Mouse (Mus musculus): ENCODE results near the gene Bscl2. TPM values are rescaled to one million over a fixed set of nuclear protein-coding genes. Genes with fewer than 3 reads are reported as not detected.

The Bscl2 gene
- polyA plus RNA-seq, 1 experiment = 750 TPM

GRCm38 (mm10) chr19:8803204-8803780, 34.0 kb upstream of the Bscl2 start:
- Histone ChIP-seq H3K27ac (ENCODE audit: control insufficient read depth, insufficient read depth, low read depth, low read length) (peak overlapping the region; percentile 98), H3K4me1 (ENCODE audit: control insufficient read depth, insufficient read depth, low read length) (peaks cover 7% of the 10 kb centered on the region), H3K4me3 (ENCODE audit: control insufficient read depth, low read depth, low read length) (peak overlapping the region; percentile 98), H3K36me3 (ENCODE audit: control insufficient read depth, insufficient read depth, low read length) (no peaks in the 10 kb centered on the region), H3K27me3 (ENCODE audit: control insufficient read depth, insufficient read depth, low read length) (no peaks in the 10 kb centered on the region)
- no peak for TF ChIP-seq CTCF (IDR thresholded peaks at IDR 0.05; ENCODE audit: control insufficient read depth, insufficient read depth, insufficient replicate concordance, low read depth, low read length)
- TF ChIP-seq POLR2A (IDR thresholded peaks at IDR 0.05; ENCODE audit: control insufficient read depth, low read depth, low read length) = no peak

GRCm38 (mm10) chr19:8803879-8804660, 33.2 kb upstream of the Bscl2 start:
- Histone ChIP-seq H3K4me3 (ENCODE audit: control insufficient read depth, low read depth, low read length) (peak overlapping the region; percentile 98), H3K27ac (ENCODE audit: control insufficient read depth, insufficient read depth, low read depth, low read length) (no peak overlapping the region), H3K4me1 (ENCODE audit: control insufficient read depth, insufficient read depth, low read length) (peaks cover 7% of the 10 kb centered on the region), H3K36me3 (ENCODE audit: control insufficient read depth, insufficient read depth, low read length) (no peaks in the 10 kb centered on the region), H3K27me3 (ENCODE audit: control insufficient read depth, insufficient read depth, low read length) (no peaks in the 10 kb centered on the region)
- no peak for TF ChIP-seq CTCF (IDR thresholded peaks at IDR 0.05; ENCODE audit: control insufficient read depth, insufficient read depth, insufficient replicate concordance, low read depth, low read length)
- peak; percentile 19; the same call in 1 of the 2 replicates for TF ChIP-seq POLR2A (IDR thresholded peaks at IDR 0.05; ENCODE audit: control insufficient read depth, low read depth, low read length)

DNA sequence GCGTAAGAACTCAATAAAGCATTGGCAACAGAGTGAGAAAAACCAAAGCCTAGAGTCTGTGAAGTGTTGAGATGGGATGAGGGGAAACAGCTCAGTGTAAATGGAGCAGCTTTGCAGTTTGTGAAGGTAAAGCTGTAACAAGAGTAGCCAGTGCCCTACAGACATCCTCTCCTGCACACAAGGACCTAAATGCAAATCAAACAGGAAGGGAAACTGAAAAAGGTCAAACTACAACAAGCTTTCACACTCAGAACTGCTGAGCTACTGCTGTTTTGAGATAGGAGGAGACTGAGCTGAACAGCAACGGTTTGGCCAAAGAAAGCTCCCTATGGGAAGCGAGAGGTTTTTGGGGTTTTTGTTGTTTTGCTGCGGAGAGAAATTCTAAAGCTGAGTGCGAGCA, 30.5 kb upstream of the Bscl2 start:
- H3K27me3 ChIP-seq (ENCODE audit: control insufficient read depth, insufficient read depth, low read length) = no peaks in the 10 kb centered on the region
- no peak overlapping the region for H3K4me3 ChIP-seq (ENCODE audit: control insufficient read depth, low read depth, low read length)
- H3K27ac ChIP-seq (ENCODE audit: control insufficient read depth, insufficient read depth, low read depth, low read length) = no peak overlapping the region
- H3K36me3 ChIP-seq (ENCODE audit: control insufficient read depth, insufficient read depth, low read length) = peaks cover 4% of the 10 kb centered on the region; the same call in 1 of the 2 replicates
- TF ChIP-seq POLR2A (IDR thresholded peaks at IDR 0.05; ENCODE audit: control insufficient read depth, low read depth, low read length) (no peak), CTCF (IDR thresholded peaks at IDR 0.05; ENCODE audit: control insufficient read depth, insufficient read depth, insufficient replicate concordance, low read depth, low read length) (no peak)
- peaks cover 7% of the 10 kb centered on the region for H3K4me1 ChIP-seq (ENCODE audit: control insufficient read depth, insufficient read depth, low read length)

- H3K36me3 ChIP-seq (ENCODE audit: control insufficient read depth, insufficient read depth, low read length) = peaks cover 5% of the 10 kb centered on the region
- H3K4me3 ChIP-seq (ENCODE audit: control insufficient read depth, low read depth, low read length) = no peak overlapping the region
- no peak overlapping the region for H3K27ac ChIP-seq (ENCODE audit: control insufficient read depth, insufficient read depth, low read depth, low read length)
- no peak for TF ChIP-seq POLR2A (IDR thresholded peaks at IDR 0.05; ENCODE audit: control insufficient read depth, low read depth, low read length)
- no peak for TF ChIP-seq CTCF (IDR thresholded peaks at IDR 0.05; ENCODE audit: control insufficient read depth, insufficient read depth, insufficient replicate concordance, low read depth, low read length)
- no peaks in the 10 kb centered on the region for H3K27me3 ChIP-seq (ENCODE audit: control insufficient read depth, insufficient read depth, low read length)
- H3K4me1 ChIP-seq (ENCODE audit: control insufficient read depth, insufficient read depth, low read length) = peaks cover 4% of the 10 kb centered on the region
Observed at GRCm38 (mm10) chr19:8815812-8816211, 21.5 kb upstream of the Bscl2 start.

DNA sequence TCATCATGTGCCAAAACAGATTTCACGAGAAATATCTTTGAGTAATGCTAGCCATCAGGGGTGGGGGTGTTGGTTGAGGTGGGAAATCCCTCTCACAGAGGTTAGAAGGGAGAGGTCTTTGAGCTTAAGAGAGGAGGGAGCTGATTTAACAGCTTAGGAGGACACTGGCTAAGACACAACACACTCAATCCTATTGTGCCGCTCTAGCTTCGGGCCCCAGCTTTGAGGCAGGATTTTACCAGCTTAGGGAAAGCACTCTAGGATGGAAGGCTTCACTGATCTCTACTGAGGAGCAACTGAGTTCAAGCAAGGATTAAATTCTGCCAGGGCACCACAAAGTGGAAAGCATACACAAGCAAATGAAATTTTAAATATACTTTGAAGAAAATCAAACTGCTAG, 20.3 kb upstream of the Bscl2 start:
- H3K4me3 ChIP-seq (ENCODE audit: control insufficient read depth, low read depth, low read length) = no peak overlapping the region

GRCm38 (mm10) chr19:8818301-8818798, 18.9 kb upstream of the Bscl2 start:
- Histone ChIP-seq H3K27ac (ENCODE audit: control insufficient read depth, insufficient read depth, low read depth, low read length) (peak overlapping the region; percentile 96), H3K4me1 (ENCODE audit: control insufficient read depth, insufficient read depth, low read length) (peaks cover 7% of the 10 kb centered on the region), H3K36me3 (ENCODE audit: control insufficient read depth, insufficient read depth, low read length) (peaks cover 4% of the 10 kb centered on the region), H3K4me3 (ENCODE audit: control insufficient read depth, low read depth, low read length) (peak overlapping the region; percentile 90), H3K27me3 (ENCODE audit: control insufficient read depth, insufficient read depth, low read length) (no peaks in the 10 kb centered on the region)
- TF ChIP-seq CTCF (IDR thresholded peaks at IDR 0.05; ENCODE audit: control insufficient read depth, insufficient read depth, insufficient replicate concordance, low read depth, low read length) = no peak

More for the DNA sequence above, 20.3 kb upstream of the Bscl2 start:
- no peaks in the 10 kb centered on the region for H3K27me3 ChIP-seq (ENCODE audit: control insufficient read depth, insufficient read depth, low read length)
- no peak for TF ChIP-seq CTCF (IDR thresholded peaks at IDR 0.05; ENCODE audit: control insufficient read depth, insufficient read depth, insufficient replicate concordance, low read depth, low read length)
- no peak for TF ChIP-seq POLR2A (IDR thresholded peaks at IDR 0.05; ENCODE audit: control insufficient read depth, low read depth, low read length)
- H3K27ac ChIP-seq (ENCODE audit: control insufficient read depth, insufficient read depth, low read depth, low read length) = no peak overlapping the region
- peaks cover 2% of the 10 kb centered on the region for H3K36me3 ChIP-seq (ENCODE audit: control insufficient read depth, insufficient read depth, low read length)
- H3K4me1 ChIP-seq (ENCODE audit: control insufficient read depth, insufficient read depth, low read length) = peaks cover 7% of the 10 kb centered on the region

- Histone ChIP-seq H3K4me1 (ENCODE audit: control insufficient read depth, insufficient read depth, low read length) (peaks cover 7% of the 10 kb centered on the region), H3K27ac (ENCODE audit: control insufficient read depth, insufficient read depth, low read depth, low read length) (peak within 1 kb of the TSS; percentile 96), H3K4me3 (ENCODE audit: control insufficient read depth, low read depth, low read length) (peak within 1 kb of the TSS; percentile 90), H3K27me3 (ENCODE audit: control insufficient read depth, insufficient read depth, low read length) (no peaks in the 10 kb centered on the region), H3K36me3 (ENCODE audit: control insufficient read depth, insufficient read depth, low read length) (peaks cover 5% of the 10 kb centered on the region)
- TF ChIP-seq POLR2A (IDR thresholded peaks at IDR 0.05; ENCODE audit: control insufficient read depth, low read depth, low read length) = peak; percentile 94
- no peak for TF ChIP-seq CTCF (IDR thresholded peaks at IDR 0.05; ENCODE audit: control insufficient read depth, insufficient read depth, insufficient replicate concordance, low read depth, low read length)
Observed at GRCm38 (mm10) chr19:8818801-8819595, 18.3 kb upstream of the Bscl2 start, which contains the start of gene Ttc9c. TSS of gene Ttc9c (minus strand) at chr19:8819333.

Measured in testis, adult 2 months (tissue).